Mouse (Mus musculus) skeletal muscle tissue, adult 2 months (tissue): ENCODE measurements around the gene Smarcb1.

Experiments used
- DNase-seq: peaks from one replicate; pipeline ENCODE4 v3.0.0-alpha.2; 2012; ENCODE audit warnings: low read depth, low spot score

The Smarcb1 gene

GRCm38 (mm10) chr10:75856155-75856907, 65.1 kb downstream of the Smarcb1 start:
- DNase-seq = no peak

GRCm38 (mm10) chr10:75855416-75855981, 65.9 kb downstream of the Smarcb1 start:
- DNase-seq = no peak

- DNase-seq = no peak
These were observed 66.6 kb downstream of the Smarcb1 start for GRCm38 (mm10) chr10:75854791-75855190.

GRCm38 (mm10) chr10:75854096-75854495, 67.3 kb downstream of the Smarcb1 start:
- DNase-seq = no peak

- peak; percentile 66 for DNase-seq
These were observed 68.0 kb downstream of the Smarcb1 start for GRCm38 (mm10) chr10:75853452-75853851.

- DNase-seq = no peak
These were observed 68.8 kb downstream of the Smarcb1 start for GRCm38 (mm10) chr10:75852539-75853125.

- DNase-seq = no peak
These were observed 69.7 kb downstream of the Smarcb1 start for GRCm38 (mm10) chr10:75851681-75852080.

- no peak for DNase-seq
These were observed 70.3 kb downstream of the Smarcb1 start for GRCm38 (mm10) chr10:75851076-75851475.

GRCm38 (mm10) chr10:75848382-75848781, 73.0 kb downstream of the Smarcb1 start:
- DNase-seq = no peak
